Mouse (Mus musculus) neutrophil, adult 59 days (primary cell): ENCODE results near the gene Ucn. TPM values are rescaled to one million over a fixed set of nuclear protein-coding genes. Genes with fewer than 3 reads are reported as not detected.

Experiments
- total RNA-seq, 2 experiments: library from RNA; stranded (reverse); gene quantifications; 1 replicate in 1 of 2; 2 replicates in 1 of 2; pipeline ENCODE4 v1.2.4; 2023

Ucn gene
- total RNA-seq: not detected

GRCm38 (mm10) chr5:31138241-31138967 is at the start of gene Ucn:
Ucn (minus strand) TSS chr5:31138829.

GRCm38 (mm10) chr5:31179766-31180630 is 41.4 kb upstream of the Ucn start, which contains the start of the genes Gm29609 and Gtf3c2:
Gm29609 (minus strand) TSS chr5:31179911.
Gtf3c2 (minus strand) TSS chr5:31180144.

GRCm38 (mm10) chr5:31154152-31154553 is 15.5 kb upstream of the Ucn start, which contains the start of gene Mpv17:
Mpv17 (minus strand) TSS chr5:31154251.

GRCm38 (mm10) chr5:31116354-31116753 is 22.3 kb downstream of the Ucn start, which contains the start of gene Trim54:
Trim54 (plus strand) TSS chr5:31116712.

GRCm38 (mm10) chr5:31108000-31108490 is 30.6 kb downstream of the Ucn start, which contains the start of gene Slc30a3:
Slc30a3 (minus strand) TSS chr5:31108237.

GRCm38 (mm10) chr5:31105814-31106335 is 32.8 kb downstream of the Ucn start, which contains the start of gene Dnajc5g:
Dnajc5g (plus strand) TSS chr5:31106285.

Other genes with a start within 250 kb of the Ucn start
- gene Ost4, start 231.0 kb downstream of the Ucn start, total RNA-seq: 100 to 1,000 TPM; 134 to 146 TPM
- gene Emilin1, start 225.4 kb downstream of the Ucn start, total RNA-seq: 10 to 100 TPM; 30.1 to 37.7 TPM
- 10 to 100 TPM; 31.5 to 33.0 TPM for gene Khk, start 217.4 kb downstream of the Ucn start, total RNA-seq
- not detected for gene Cgref1, start 193.2 kb downstream of the Ucn start, total RNA-seq
- 100 to 1,000 TPM; 319 to 353 TPM for gene Preb, start 178.5 kb downstream of the Ucn start, total RNA-seq
- gene Tcf23, start 170.2 kb downstream of the Ucn start, total RNA-seq: not detected
- 10 to 100 TPM; 17.9 to 23.8 TPM for gene Atraid, start 90.5 kb downstream of the Ucn start, total RNA-seq
- gene Slc5a6, start 89.9 kb downstream of the Ucn start, total RNA-seq: 1 to 10 TPM; 2.4 to 3.2 TPM
- gene Cad, start 84.0 kb downstream of the Ucn start, total RNA-seq: 10 to 100 TPM; 17.6 to 19.8 TPM
- gene Dnajc5g, start 32.5 kb downstream of the Ucn start, total RNA-seq: not detected
- gene Slc30a3, start 30.6 kb downstream of the Ucn start, total RNA-seq: not detected
- not detected for gene Trim54, start 22.1 kb downstream of the Ucn start, total RNA-seq
- 10 to 100 TPM in 1 of 2 experiments, 1 to 10 TPM in 1; 8.7 to 11.5 TPM for gene Mpv17, start 15.4 kb upstream of the Ucn start, total RNA-seq
- gene Gm29609, start 41.1 kb upstream of the Ucn start, total RNA-seq: 1 to 10 TPM in 1 of 2 experiments, under 1 TPM in 1; 0.56 to 1.1 TPM
- gene Gtf3c2, start 41.3 kb upstream of the Ucn start, total RNA-seq: 10 to 100 TPM; 72.0 to 74.7 TPM
- 10 to 100 TPM; 48.7 to 57.6 TPM for gene Snx17, start 54.4 kb upstream of the Ucn start, total RNA-seq
- gene Eif2b4, start 54.6 kb upstream of the Ucn start, total RNA-seq: 10 to 100 TPM; 21.2 to 27.4 TPM
- gene Zfp513, start 63.5 kb upstream of the Ucn start, total RNA-seq: 10 to 100 TPM; 27.5 to 31.2 TPM
- gene Ppm1g, start 81.9 kb upstream of the Ucn start, total RNA-seq: 10 to 100 TPM; 78.2 to 80.5 TPM
- gene Nrbp1, start 102.0 kb upstream of the Ucn start, total RNA-seq: 100 to 1,000 TPM; 185 to 192 TPM
- gene Gm9970, start 102.4 kb upstream of the Ucn start, total RNA-seq: 1 to 10 TPM in 1 of 2 experiments, not detected in 1; 2.6 TPM
- gene Krtcap3, start 112.9 kb upstream of the Ucn start, total RNA-seq: 10 to 100 TPM; 11.2 TPM
- 10 to 100 TPM in 1 of 2 experiments, 1 to 10 TPM in 1; 9.8 to 11.8 TPM for gene Ift172, start 152.3 kb upstream of the Ucn start, total RNA-seq
- not detected for gene Fndc4, start 157.3 kb upstream of the Ucn start, total RNA-seq
- gene Gckr, start 158.6 kb upstream of the Ucn start, total RNA-seq: not detected